Mouse (Mus musculus) myocyte (in vitro differentiated cells): ENCODE data around the gene Lemd1. TPM values are rescaled to one million over a fixed set of nuclear protein-coding genes. Genes with fewer than 3 reads are reported as not detected.

Source experiments
- H3K27me3 ChIP-seq: one replicate; pipeline ENCODE4 v1.6.1; 2011; ENCODE audit not compliant: control insufficient read depth, insufficient read depth, insufficient read length
- H3K36me3 ChIP-seq: one replicate; pipeline ENCODE4 v1.6.1; 2011; ENCODE audit not compliant: control insufficient read depth, insufficient read depth
- H3K4me2 ChIP-seq: one replicate; pipeline ENCODE4 v1.6.1; 2011; ENCODE audit warnings: low read depth, control low read depth
- H3K4me3 ChIP-seq: one replicate; pipeline ENCODE4 v1.5.1; 2011; ENCODE audit warnings: mild to moderate bottlenecking, control low read depth, moderate library complexity
- H3K79me2 ChIP-seq: one replicate; pipeline ENCODE4 v1.6.1; 2011; ENCODE audit not compliant: control insufficient read depth, insufficient read depth
- H3ac ChIP-seq: one replicate; pipeline ENCODE4 v1.6.1; 2011; ENCODE audit not compliant: control insufficient read depth, insufficient read length
- CEBPB ChIP-seq: IDR thresholded peaks from 2 replicates; pipeline ENCODE4 v1.6.1; 2011; ENCODE audit warnings: mild to moderate bottlenecking, moderate library complexity; ENCODE audit not compliant: poor library complexity, insufficient read depth, severe bottlenecking
- E2F4 ChIP-seq: IDR thresholded peaks from one replicate; pipeline ENCODE4 v1.6.1; 2011; ENCODE audit warnings: mild to moderate bottlenecking, control low read depth, moderate library complexity; ENCODE audit not compliant: insufficient read depth
- MAX ChIP-seq: IDR thresholded peaks from one replicate; pipeline ENCODE4 v1.6.1; 2011; ENCODE audit warnings: low read depth, mild to moderate bottlenecking, control low read depth
- MYOD1 ChIP-seq, 3 experiments: IDR thresholded peaks; one replicate each; pipeline ENCODE4 v1.6.1; 2011; ENCODE audit warnings: control low read depth in 2 of 3, low read depth in 2 of 3, mild to moderate bottlenecking in 2 of 3, moderate library complexity in 1 of 3; ENCODE audit not compliant: insufficient read length in 2 of 3, control insufficient read depth in 1 of 3
- MYOG ChIP-seq, 3 experiments: IDR thresholded peaks; one replicate each; pipeline ENCODE4 v1.6.1; 2011; ENCODE audit warnings: control low read depth in 2 of 3, low read depth in 2 of 3, mild to moderate bottlenecking in 2 of 3; ENCODE audit not compliant: insufficient read length in 2 of 3, control insufficient read depth in 1 of 3, insufficient read depth in 1 of 3
- POLR2A ChIP-seq: IDR thresholded peaks from one replicate; pipeline ENCODE4 v1.6.1; 2011; ENCODE audit warnings: low read depth, mild to moderate bottlenecking, control low read depth, moderate library complexity; ENCODE audit not compliant: insufficient read length
- POLR2AphosphoS2 ChIP-seq: IDR thresholded peaks from one replicate; pipeline ENCODE4 v1.6.1; 2011; ENCODE audit warnings: low read depth, control low read depth; ENCODE audit not compliant: insufficient read length
- REST ChIP-seq: IDR thresholded peaks from one replicate; pipeline ENCODE4 v1.6.1; 2011; ENCODE audit warnings: mild to moderate bottlenecking, control low read depth, moderate library complexity; ENCODE audit not compliant: insufficient read depth, insufficient read length
- SRF ChIP-seq: IDR thresholded peaks from one replicate; pipeline ENCODE4 v1.6.1; 2011; ENCODE audit warnings: low read depth; ENCODE audit not compliant: control insufficient read depth, insufficient read length
- TCF12 ChIP-seq: IDR thresholded peaks from one replicate; pipeline ENCODE4 v1.6.1; 2011; ENCODE audit warnings: mild to moderate bottlenecking, control low read depth; ENCODE audit not compliant: poor library complexity, insufficient read depth, severe bottlenecking
- TCF3 ChIP-seq: IDR thresholded peaks from one replicate; pipeline ENCODE4 v1.6.1; 2011; ENCODE audit warnings: low read depth, control low read depth; ENCODE audit not compliant: insufficient read length
- USF1 ChIP-seq: IDR thresholded peaks from one replicate; pipeline ENCODE4 v1.6.1; 2011; ENCODE audit warnings: low read depth, mild to moderate bottlenecking, control low read depth, moderate library complexity
- polyA plus RNA-seq: library from polyadenylated mRNA; unstranded; fragments of >200 nt; fragmentation: generic; extraction: Trizol; gene quantifications from one replicate; pipeline ENCODE4 v1.2.1, GENCODE M21; 2012; ENCODE audit warnings: missing spikeins

Lemd1 gene
- polyA plus RNA-seq, 1 experiment, result 0.49 TPM

DNA sequence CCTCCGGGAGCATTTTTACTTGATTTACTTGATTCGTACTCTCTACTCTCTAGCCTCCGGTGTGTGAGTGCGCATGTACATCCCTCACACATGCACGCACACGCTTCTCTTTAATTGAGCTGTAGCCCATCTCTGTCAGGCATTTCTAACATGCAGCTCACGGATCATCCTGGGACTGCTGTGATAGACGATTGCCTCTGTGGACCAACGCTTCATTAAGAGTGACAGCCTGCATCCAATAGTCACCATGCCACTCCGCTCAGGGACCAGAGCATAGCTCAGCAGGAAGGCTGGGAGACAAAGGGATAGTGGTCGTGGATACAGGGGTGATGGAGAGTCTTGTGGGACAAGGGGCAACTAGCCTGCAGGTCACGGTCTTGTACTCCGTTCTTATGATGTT, 91.8 kb downstream of the Lemd1 start:
- H3K27me3 ChIP-seq, result no peaks in the 10 kb centered on the region
- H3K36me3 ChIP-seq, result no peaks in the 10 kb centered on the region
- no peak overlapping the region for H3K4me2 ChIP-seq
- no peak overlapping the region for H3ac ChIP-seq
- no peak for TF ChIP-seq SRF
- no peak for TF ChIP-seq POLR2A
- TF ChIP-seq TCF12, result no peak
- no peak for TF ChIP-seq CEBPB
- TF ChIP-seq MYOG (IDR thresholded peaks at IDR 0.05; ENCODE audit: control insufficient read depth in 1 of 3, insufficient read depth in 1 of 3, insufficient read length in 2 of 3, low read depth in 2 of 3), result no peak
- TF ChIP-seq TCF3, result no peak
- TF ChIP-seq E2F4, result no peak
- TF ChIP-seq MAX, result no peak
- TF ChIP-seq MYOD1 (IDR thresholded peaks at IDR 0.05; ENCODE audit: control insufficient read depth in 1 of 3, insufficient read length in 2 of 3, low read depth in 2 of 3), result no peak
- no peak for TF ChIP-seq USF1
- TF ChIP-seq POLR2AphosphoS2, result no peak
- no peak for TF ChIP-seq REST
- no peaks in the 10 kb centered on the region for H3K79me2 ChIP-seq
- H3K4me3 ChIP-seq, result no peak overlapping the region

DNA sequence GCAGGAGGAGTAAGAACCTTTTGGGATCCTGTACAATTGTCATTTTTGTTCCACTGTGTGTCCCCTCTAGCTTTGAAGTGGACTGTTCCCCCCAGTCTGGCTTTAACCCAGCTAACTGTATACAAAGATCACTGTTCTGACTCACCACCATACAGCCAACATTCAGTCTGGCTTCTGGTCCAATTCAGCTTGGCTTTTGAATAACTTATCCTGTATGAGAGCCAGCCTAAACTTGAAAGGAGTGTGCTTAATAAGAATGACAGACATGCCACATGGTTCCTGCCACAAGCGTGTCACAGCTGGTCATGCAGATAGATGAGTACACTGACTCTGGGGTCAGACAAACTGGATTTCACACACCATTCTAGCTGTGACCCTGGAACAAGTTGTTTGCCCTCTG, 95.5 kb downstream of the Lemd1 start:
- Histone ChIP-seq H3K4me2 (no peak overlapping the region), H3ac (no peak overlapping the region), H3K27me3 (no peaks in the 10 kb centered on the region), H3K4me3 (no peak overlapping the region), H3K79me2 (peaks cover 7% of the 10 kb centered on the region), H3K36me3 (no peaks in the 10 kb centered on the region)
- TF ChIP-seq USF1 (no peak), TCF12 (no peak), CEBPB (no peak), POLR2A (no peak), SRF (no peak), TCF3 (no peak), REST (no peak), MYOD1 (IDR thresholded peaks at IDR 0.05; ENCODE audit: control insufficient read depth in 1 of 3, insufficient read length in 2 of 3, low read depth in 2 of 3) (no peak), MYOG (IDR thresholded peaks at IDR 0.05; ENCODE audit: control insufficient read depth in 1 of 3, insufficient read depth in 1 of 3, insufficient read length in 2 of 3, low read depth in 2 of 3) (no peak), MAX (no peak), POLR2AphosphoS2 (no peak), E2F4 (no peak)

DNA sequence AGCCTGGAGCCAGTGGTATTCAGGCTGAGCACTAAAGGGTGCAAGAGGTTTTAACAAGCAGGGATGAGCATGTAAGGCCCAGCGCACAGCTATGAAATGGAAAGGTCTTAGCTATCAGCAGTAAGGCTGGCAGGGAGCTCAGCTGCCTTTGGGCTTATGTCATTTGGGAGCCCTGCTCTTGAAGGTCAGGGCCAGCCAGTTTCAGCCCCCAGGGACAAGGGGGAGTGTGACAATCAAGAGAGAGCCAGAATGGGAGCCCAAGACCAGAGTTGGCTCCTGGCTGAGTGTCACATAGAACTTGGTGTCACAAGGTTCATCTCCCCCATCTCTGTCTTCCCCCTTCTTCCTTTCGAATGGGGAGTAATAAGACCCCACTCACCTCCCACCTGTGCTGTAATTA, 96.2 kb downstream of the Lemd1 start:
- Histone ChIP-seq H3K4me3 (no peak overlapping the region), H3K4me2 (peak overlapping the region; percentile 50), H3K27me3 (no peaks in the 10 kb centered on the region), H3K36me3 (no peaks in the 10 kb centered on the region), H3ac (no peak overlapping the region), H3K79me2 (peaks cover 7% of the 10 kb centered on the region)
- TF ChIP-seq MYOD1 (IDR thresholded peaks at IDR 0.05; ENCODE audit: control insufficient read depth in 1 of 3, insufficient read length in 2 of 3, low read depth in 2 of 3) (no peak), POLR2AphosphoS2 (no peak), SRF (no peak), TCF3 (no peak), MYOG (IDR thresholded peaks at IDR 0.05; ENCODE audit: control insufficient read depth in 1 of 3, insufficient read depth in 1 of 3, insufficient read length in 2 of 3, low read depth in 2 of 3) (no peak), TCF12 (no peak), MAX (no peak), REST (no peak), CEBPB (no peak), USF1 (no peak), E2F4 (no peak), POLR2A (no peak)

DNA sequence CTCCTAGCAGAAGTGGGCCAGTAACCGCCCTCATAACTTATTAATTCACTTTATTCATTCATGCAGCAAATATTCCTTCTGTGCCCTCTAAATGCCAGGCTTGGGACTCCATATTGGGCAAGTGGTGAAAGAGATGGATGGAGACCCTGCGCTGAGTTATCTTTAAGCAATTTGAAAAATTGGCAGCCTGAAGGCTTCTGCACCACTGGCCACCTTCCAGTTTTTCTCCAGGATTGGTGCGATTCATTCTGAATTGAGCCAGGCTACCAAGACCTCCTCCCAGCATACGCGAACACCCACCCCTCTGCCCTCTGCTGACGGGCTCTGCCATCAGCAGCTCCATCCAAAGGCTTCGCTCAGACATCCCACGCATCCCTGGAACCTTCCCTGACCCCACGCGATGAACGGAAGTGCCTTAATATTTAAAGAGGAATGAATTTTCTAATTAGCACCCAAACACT, 96.8 kb downstream of the Lemd1 start:
- H3K79me2 ChIP-seq, result peaks cover 7% of the 10 kb centered on the region
- H3K4me2 ChIP-seq, result peak overlapping the region; percentile 50
- no peak overlapping the region for H3ac ChIP-seq
- no peak overlapping the region for H3K4me3 ChIP-seq
- H3K36me3 ChIP-seq, result no peaks in the 10 kb centered on the region
- no peaks in the 10 kb centered on the region for H3K27me3 ChIP-seq
- TF ChIP-seq CEBPB, result no peak
- no peak for TF ChIP-seq SRF

DNA sequence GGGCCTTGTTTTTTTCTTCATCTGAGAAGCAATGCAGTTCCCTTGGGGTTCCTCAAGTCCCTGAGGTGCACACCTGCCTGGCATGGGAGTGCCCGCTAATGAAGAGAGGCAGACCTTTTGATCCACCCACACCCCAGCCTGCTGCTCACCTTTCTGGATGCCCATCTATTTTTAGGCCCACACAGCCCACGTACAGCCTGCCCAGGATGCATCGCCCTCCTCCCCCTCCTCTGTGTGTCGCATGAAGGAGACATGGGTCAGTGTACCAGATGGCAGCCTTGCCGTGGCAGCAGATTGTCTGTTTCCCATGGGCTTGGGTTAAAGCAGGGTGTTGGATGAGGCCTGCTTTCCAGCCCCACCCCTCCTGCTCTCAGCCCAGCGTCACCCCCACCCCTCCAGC, 98.7 kb downstream of the Lemd1 start:
- TF ChIP-seq MYOG (IDR thresholded peaks at IDR 0.05; ENCODE audit: control insufficient read depth in 1 of 3, insufficient read depth in 1 of 3, insufficient read length in 2 of 3, low read depth in 2 of 3) (no peak), POLR2AphosphoS2 (no peak), MYOD1 (IDR thresholded peaks at IDR 0.05; ENCODE audit: control insufficient read depth in 1 of 3, insufficient read length in 2 of 3, low read depth in 2 of 3) (peak in 1 of 3 experiments; percentile 40), TCF12 (no peak), SRF (no peak)
- peaks cover 7% of the 10 kb centered on the region for H3K79me2 ChIP-seq
- H3ac ChIP-seq, result no peak overlapping the region
- no peaks in the 10 kb centered on the region for H3K36me3 ChIP-seq
- peak overlapping the region; percentile 22 for H3K4me3 ChIP-seq
- H3K27me3 ChIP-seq, result no peaks in the 10 kb centered on the region
- H3K4me2 ChIP-seq, result peak overlapping the region; percentile 94
